Mouse (Mus musculus) CD4-positive, CD25-positive, alpha-beta regulatory T cell, adult 2 months (primary cell): ENCODE results near the gene Cacnb4.

Experiments
- DNase-seq: peaks from one replicate; pipeline ENCODE4 v3.0.0-alpha.2; 2012; ENCODE audit warnings: low read depth, low spot score

Gene Cacnb4

DNA sequence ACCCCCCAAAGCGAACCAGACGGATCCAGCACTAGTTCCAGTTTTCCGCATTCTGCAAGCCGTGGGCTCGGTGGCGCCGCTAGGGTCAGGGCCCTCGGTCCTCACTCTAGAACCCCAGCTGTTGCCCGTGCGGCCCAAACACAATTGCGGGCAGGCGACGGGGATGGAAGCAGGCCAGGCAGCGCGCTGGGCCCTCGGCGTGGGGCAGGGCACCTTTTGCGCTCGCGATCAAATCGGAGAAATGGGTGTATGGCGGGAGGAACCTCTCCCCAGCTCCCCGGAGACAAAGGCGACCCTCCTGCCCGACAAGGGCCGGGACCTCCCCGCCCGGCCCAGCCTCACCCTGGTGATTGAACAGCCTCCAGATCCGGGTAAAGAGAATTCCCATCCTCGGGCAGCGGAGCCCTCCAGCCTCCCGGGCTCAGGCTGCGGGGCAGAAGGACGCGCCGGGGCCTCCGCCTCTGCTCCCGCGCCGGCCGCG is 252.3 kb downstream of the Cacnb4 start:
- peak; percentile 67 for DNase-seq

DNA sequence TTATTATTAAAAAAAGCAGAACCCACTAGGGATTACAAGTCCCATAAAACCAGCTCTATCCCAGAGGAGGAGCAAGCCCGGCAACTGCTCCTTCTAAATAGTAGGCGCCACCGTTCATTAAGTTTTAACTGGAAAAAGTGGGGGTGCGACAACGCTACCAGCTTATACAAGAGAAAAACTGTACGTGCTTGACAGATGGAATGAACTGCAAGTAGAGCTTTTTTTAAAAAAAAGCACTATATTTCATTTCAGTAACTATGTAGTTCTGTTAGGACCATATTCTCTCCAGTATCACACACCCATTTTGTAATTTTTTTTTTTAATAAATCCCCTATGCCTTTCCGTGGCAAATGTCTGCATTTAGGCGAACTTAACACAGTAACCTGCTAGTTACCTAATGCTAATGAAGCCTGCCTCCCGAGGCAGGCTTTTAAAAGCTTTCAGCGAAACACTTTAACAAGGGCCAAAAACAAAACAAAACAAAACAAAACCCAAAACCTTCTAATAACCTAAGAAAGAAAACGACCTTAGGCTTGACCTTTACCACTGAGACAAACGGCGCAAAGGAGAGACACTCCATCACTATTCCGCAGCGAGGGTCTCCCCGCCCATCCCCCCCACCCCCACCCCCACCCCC is 252.9 kb downstream of the Cacnb4 start:
- no peak for DNase-seq

DNA sequence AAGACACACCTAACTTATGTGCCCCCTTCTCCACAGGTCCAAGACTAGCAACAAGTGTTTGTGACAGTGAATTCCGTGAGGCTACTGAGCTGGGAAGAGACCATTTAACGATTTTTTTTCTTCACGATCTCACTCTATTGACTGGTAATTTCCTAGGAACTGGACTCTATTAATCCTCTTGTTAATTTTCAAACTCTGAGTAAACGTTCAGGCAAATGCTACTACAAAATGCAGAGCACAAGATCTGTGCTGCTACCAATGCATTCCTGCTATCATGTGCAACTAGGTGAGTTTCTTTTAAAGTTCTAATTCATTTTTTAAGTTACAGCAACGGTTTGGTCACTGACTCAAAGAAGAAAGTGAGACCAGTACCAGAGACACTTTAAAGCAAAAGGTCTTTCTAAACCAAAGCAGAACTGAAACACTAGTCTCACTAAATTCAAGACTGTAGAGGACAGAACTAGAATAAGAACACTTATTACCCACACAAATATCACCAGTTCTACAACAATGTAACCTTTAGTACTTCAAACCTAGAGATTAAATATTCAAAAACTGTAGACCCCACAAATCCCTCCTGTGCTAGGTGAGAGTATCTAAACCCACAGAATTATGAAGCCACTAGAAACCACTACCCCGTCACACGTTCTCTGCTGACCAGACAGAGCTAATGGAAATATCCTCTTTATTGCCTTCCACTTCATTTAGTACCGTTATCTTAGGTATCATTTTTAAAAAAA is 253.6 kb downstream of the Cacnb4 start:
- DNase-seq = no peak

DNA sequence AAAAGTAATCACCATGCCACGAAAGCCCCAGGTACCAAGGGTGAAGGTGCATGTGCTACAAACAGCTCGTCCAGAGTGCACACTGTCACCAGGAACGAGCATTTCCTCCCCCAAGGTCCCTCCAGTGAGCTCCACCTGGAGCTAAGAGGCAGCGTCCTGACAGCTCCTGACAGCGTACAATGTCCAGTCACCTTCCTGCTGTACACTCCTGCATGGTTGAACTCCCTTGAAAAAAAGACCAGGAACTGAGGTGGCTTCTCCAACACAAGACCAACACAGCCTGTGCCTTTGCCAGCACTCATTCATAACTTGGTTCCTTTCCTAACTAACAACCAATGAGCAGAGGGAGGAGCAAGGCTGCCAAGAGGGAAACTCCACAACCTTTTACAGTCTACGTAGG is 255.4 kb downstream of the Cacnb4 start:
- DNase-seq = peak; percentile 34

- no peak for DNase-seq
Measured at GRCm38 (mm10) chr2:52420001-52420710, 256.5 kb downstream of the Cacnb4 start.

DNA sequence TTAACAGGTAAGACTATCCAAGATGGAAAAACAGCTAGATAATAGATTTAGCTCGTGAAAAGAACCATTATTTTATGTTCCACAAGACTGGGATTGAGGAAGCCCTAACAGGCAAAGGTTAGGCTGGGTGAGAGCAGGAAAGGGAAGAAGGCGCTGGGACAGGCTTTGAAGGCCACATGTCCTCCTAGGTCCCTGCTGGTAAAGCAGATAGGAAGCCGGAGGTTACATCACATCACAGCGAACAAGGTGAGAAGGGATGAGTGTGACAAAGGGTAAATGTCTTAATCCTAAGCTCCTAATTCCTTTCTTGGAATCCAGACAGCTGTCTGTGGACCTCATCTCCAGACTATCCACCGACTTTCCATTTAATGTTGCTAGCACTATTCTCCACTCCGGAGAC is 257.3 kb downstream of the Cacnb4 start:
- DNase-seq = no peak

DNA sequence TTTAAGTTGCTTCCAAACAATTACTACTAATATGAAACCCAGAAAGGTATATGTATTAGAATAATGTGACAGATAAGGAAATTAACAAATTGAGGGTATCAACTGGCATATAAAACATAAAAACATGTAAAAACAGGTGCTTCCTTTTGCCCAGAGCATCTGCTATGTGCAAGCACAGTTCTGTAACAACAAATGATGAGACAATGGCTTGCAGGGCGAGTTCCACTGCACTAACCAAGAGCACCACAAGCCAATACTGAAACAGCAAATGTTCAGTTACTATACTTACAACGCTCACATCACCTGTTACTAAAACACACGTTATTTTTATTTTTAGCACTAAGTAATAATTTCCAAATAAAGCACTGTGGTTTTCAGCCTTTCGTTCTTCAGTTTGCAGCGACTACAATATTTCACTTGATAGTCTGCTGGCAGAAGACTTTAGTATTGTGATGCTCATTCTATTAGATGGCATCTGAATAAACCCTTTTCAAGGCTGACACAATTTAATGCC is 264.1 kb downstream of the Cacnb4 start:
- DNase-seq = no peak

GRCm38 (mm10) chr2:52406480-52406879 is 270.2 kb downstream of the Cacnb4 start:
- DNase-seq = peak; percentile 79

- DNase-seq = no peak
Measured at GRCm38 (mm10) chr2:52405238-52405637, 271.4 kb downstream of the Cacnb4 start.

GRCm38 (mm10) chr2:52394529-52394928 is 282.1 kb downstream of the Cacnb4 start:
- no peak for DNase-seq

GRCm38 (mm10) chr2:52390415-52390975 is 286.1 kb downstream of the Cacnb4 start:
- no peak for DNase-seq

GRCm38 (mm10) chr2:52389975-52390374 is 286.7 kb downstream of the Cacnb4 start:
- DNase-seq = no peak

DNA sequence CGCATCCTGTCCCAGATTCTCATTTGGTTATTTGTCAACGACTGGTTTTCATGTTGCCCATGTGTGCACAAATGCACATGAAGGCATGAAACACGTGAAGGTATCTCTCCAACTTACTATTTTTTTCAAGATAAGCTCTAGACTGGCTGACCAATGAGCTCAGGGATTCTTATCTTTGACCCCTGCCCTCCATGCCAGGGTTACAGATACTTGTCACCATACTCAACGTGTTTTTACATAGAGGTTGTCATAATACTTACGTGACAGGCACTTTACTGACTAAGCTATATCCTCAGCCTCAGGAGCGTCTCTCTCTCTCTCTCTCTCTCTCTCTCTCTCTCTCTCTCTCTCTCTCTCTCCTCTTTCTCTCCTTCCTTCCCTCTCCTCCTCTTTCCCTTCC is 290.2 kb downstream of the Cacnb4 start:
- DNase-seq = no peak

DNA sequence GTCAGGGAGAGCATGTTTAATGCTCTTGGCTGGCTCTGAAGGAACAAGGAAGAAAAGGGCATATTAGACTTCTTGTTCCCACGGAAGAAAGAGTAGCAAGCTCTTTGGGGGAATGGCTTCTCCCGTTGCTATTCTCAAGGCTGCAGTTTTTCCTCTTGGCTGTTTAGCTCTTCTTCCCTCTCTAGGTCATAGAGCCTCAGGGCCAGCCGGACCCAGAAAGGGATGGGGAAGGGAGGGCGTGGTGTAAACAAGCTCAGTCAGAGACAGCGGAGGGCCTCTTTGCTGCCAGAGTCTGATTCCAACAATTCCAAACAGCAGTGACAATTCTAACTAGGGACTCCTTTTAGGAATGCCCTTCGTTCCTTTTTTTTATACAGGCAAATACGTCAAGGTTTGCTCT is 290.6 kb downstream of the Cacnb4 start:
- DNase-seq = no peak

GRCm38 (mm10) chr2:52378848-52379261 is 297.8 kb downstream of the Cacnb4 start:
- peak; percentile 71 for DNase-seq

- peak; percentile 67 for DNase-seq
Measured at GRCm38 (mm10) chr2:52378448-52378804, 298.2 kb downstream of the Cacnb4 start, which contains the start of gene Neb. TSS of gene Neb (minus strand) at chr2:52378474.
